Mouse (Mus musculus) lung, postnatal 0 days (tissue): Measurements from ENCODE around the gene Pex7.

Experiments used
- CTCF ChIP-seq: IDR thresholded peaks from 2 replicates; pipeline ENCODE4 v1.5.1; 2016; ENCODE audit warnings: antibody characterized with exemption, mild to moderate bottlenecking
- EP300 ChIP-seq: IDR thresholded peaks from 2 replicates; pipeline ENCODE4 v1.6.1; 2016; ENCODE audit warnings: antibody characterized with exemption, mild to moderate bottlenecking, control low read depth

- TF ChIP-seq CTCF (no peak), EP300 (no peak)
These were observed 40.0 kb upstream of the Pex7 start for GRCm38 (mm10) chr10:19947441-19947840.
